Mouse (Mus musculus) layer of hippocampus, postnatal 36 days (tissue): ENCODE measurements around the gene Cd3d. TPM values are rescaled to one million over a fixed set of nuclear protein-coding genes. Genes with fewer than 3 reads are reported as not detected.
A peak's percentile ranks its signal among the peaks of the same experiment; 100 is the strongest.

Experiments
- DNase-seq, 2 experiments: peaks; one replicate each; pipeline ENCODE4 v3.0.0; 2022
- total RNA-seq, 2 experiments: library from RNA; stranded (reverse); gene quantifications; 2 replicates each; pipeline ENCODE4 v1.2.3; 2021

Gene Cd3d
- total RNA-seq, 2 experiments from 2014 or later: not detected

- DNase-seq: no peak
These were observed 13.4 kb downstream of the Cd3d start for GRCm38 (mm10) chr9:44994962-44995361.

- DNase-seq: no peak
These were observed 15.0 kb downstream of the Cd3d start for GRCm38 (mm10) chr9:44996590-44996989.

- no peak for DNase-seq
These were observed 16.6 kb downstream of the Cd3d start for GRCm38 (mm10) chr9:44998138-44998537.

- DNase-seq: peak in 1 of 2 experiments; percentile 6
These were observed 17.6 kb downstream of the Cd3d start for GRCm38 (mm10) chr9:44999171-44999570.

GRCm38 (mm10) chr9:44999776-45000175 lies 18.2 kb downstream of the Cd3d start:
- DNase-seq: no peak

GRCm38 (mm10) chr9:45000249-45000648 lies 18.7 kb downstream of the Cd3d start:
- no peak for DNase-seq

GRCm38 (mm10) chr9:45007404-45007803 lies 25.8 kb downstream of the Cd3d start:
- no peak for DNase-seq

GRCm38 (mm10) chr9:45008342-45008741 lies 26.8 kb downstream of the Cd3d start:
- DNase-seq: no peak

- DNase-seq: no peak
These were observed 27.8 kb downstream of the Cd3d start, which contains the start of gene Cd3e for GRCm38 (mm10) chr9:45009180-45010078. Gene Cd3e, minus strand, starts transcription at chr9:45009627.

- no peak for DNase-seq
These were observed 28.9 kb downstream of the Cd3d start for GRCm38 (mm10) chr9:45010461-45010860.

- DNase-seq: no peak
These were observed 29.7 kb downstream of the Cd3d start for GRCm38 (mm10) chr9:45011291-45011690.

GRCm38 (mm10) chr9:45014879-45015278 lies 33.3 kb downstream of the Cd3d start:
- no peak for DNase-seq

GRCm38 (mm10) chr9:45015841-45016240 lies 34.3 kb downstream of the Cd3d start:
- no peak for DNase-seq

GRCm38 (mm10) chr9:45018031-45018430 lies 36.4 kb downstream of the Cd3d start:
- DNase-seq: no peak

- DNase-seq: peak in 1 of 2 experiments; percentile 25
These were observed 41.2 kb downstream of the Cd3d start for GRCm38 (mm10) chr9:45022800-45023199.

- DNase-seq: no peak
These were observed 42.1 kb downstream of the Cd3d start for GRCm38 (mm10) chr9:45023638-45024037.

- no peak for DNase-seq
These were observed 42.6 kb downstream of the Cd3d start for GRCm38 (mm10) chr9:45024187-45024586.

GRCm38 (mm10) chr9:45027376-45027775 lies 45.8 kb downstream of the Cd3d start:
- no peak for DNase-seq

GRCm38 (mm10) chr9:45030341-45030740 lies 48.8 kb downstream of the Cd3d start:
- no peak for DNase-seq

GRCm38 (mm10) chr9:45032261-45032660 lies 50.7 kb downstream of the Cd3d start:
- DNase-seq: no peak

GRCm38 (mm10) chr9:45034526-45034925 lies 52.9 kb downstream of the Cd3d start:
- no peak for DNase-seq
